Mouse (Mus musculus): Measurements from ENCODE around the gene Reep3.

DNA sequence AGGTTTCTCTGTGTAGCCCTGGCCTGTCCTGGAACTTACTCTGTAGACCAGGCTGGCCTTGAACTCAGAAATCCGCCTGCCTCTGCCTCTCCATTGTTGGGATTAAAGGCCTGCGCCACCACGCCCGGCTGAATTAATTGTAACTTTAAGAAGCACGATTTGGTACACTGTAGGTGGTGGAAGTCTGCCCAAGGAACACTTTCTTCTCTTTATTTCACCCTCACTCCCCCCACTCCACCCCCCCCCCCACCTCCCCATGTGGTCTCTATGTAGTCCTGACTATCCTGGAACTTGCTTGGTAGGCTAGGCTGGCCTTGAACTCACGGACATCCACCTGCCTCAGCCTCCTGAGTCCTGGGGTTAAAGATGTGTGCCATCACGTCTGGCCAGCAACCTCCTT, 47.1 kb downstream of the Reep3 start:
- TF ChIP-seq CTCF (IDR thresholded peaks at IDR 0.05; ENCODE audit: borderline replicate concordance, extremely low read depth, insufficient read depth, insufficient read length) (no peak), POLR2A (IDR thresholded peaks at IDR 0.05; ENCODE audit: borderline replicate concordance, extremely low read depth, insufficient read depth, insufficient read length, poor library complexity, severe bottlenecking) (no peak)
